Mouse (Mus musculus): ENCODE data around the gene Arhgef16. TPM values are rescaled to one million over a fixed set of nuclear protein-coding genes. Genes with fewer than 3 reads are reported as not detected.

Arhgef16 gene
- polyA plus RNA-seq, 1 experiment from 2014 or later = 4.5 TPM

- Histone ChIP-seq H3K4me1 (no peaks in the 10 kb centered on the region), H3K4me3 (no peak overlapping the region), H3K36me3 (no peaks in the 10 kb centered on the region), H3K9ac (no peak overlapping the region), H3K27me3 (replicated peaks) (no peaks in the 10 kb centered on the region), H3K4me2 (no peak overlapping the region), H3K27ac (no peak overlapping the region), H3K9me3 (replicated peaks) (no peaks in the 10 kb centered on the region)
- no peak for ATAC-seq
- 51% methylated on average over 9 of the region's 9 CpGs for WGBS (ENCODE audit: insufficient replicate concordance)
Observed at GRCm38 (mm10) chr4:154279481-154279880, 22.0 kb downstream of the Arhgef16 start.

- WGBS (ENCODE audit: insufficient replicate concordance) = 55% methylated on average over 3 of the region's 3 CpGs
- H3K27me3 ChIP-seq (replicated peaks) = 0 out of 2 replicates have a peak, but pooled peaks cover 3% of the 10 kb centered on the region
- H3K4me2 ChIP-seq = no peak overlapping the region
- no peaks in the 10 kb centered on the region for H3K36me3 ChIP-seq
- no peak overlapping the region for H3K27ac ChIP-seq
- H3K9ac ChIP-seq = no peak overlapping the region
- H3K4me1 ChIP-seq = no peaks in the 10 kb centered on the region
- ATAC-seq = no peak
- H3K9me3 ChIP-seq (replicated peaks) = no peaks in the 10 kb centered on the region
- H3K4me3 ChIP-seq = no peak overlapping the region
Observed at GRCm38 (mm10) chr4:154273000-154273399, 28.5 kb downstream of the Arhgef16 start.

GRCm38 (mm10) chr4:154269520-154269919, 32.0 kb downstream of the Arhgef16 start:
- no peaks in the 10 kb centered on the region for H3K36me3 ChIP-seq
- no peak overlapping the region for H3K4me3 ChIP-seq
- no peaks in the 10 kb centered on the region for H3K9me3 ChIP-seq (replicated peaks)
- H3K4me1 ChIP-seq = no peaks in the 10 kb centered on the region
- H3K9ac ChIP-seq = no peak overlapping the region
- 49% methylated on average over 10 of the region's 10 CpGs for WGBS (ENCODE audit: insufficient replicate concordance)
- H3K27me3 ChIP-seq (replicated peaks) = 0 out of 2 replicates have a peak, but pooled peaks cover 4% of the 10 kb centered on the region
- no peak overlapping the region for H3K4me2 ChIP-seq
- no peak for ATAC-seq
- no peak overlapping the region for H3K27ac ChIP-seq

- Histone ChIP-seq H3K4me1 (no peaks in the 10 kb centered on the region), H3K36me3 (0 out of 2 replicates have a peak, but pooled peaks cover 4% of the 10 kb centered on the region), H3K9me3 (replicated peaks) (no peaks in the 10 kb centered on the region), H3K9ac (no peak overlapping the region), H3K27ac (no peak overlapping the region), H3K27me3 (replicated peaks) (0 out of 2 replicates have a peak, but pooled peaks cover 4% of the 10 kb centered on the region), H3K4me2 (no peak overlapping the region), H3K4me3 (no peak overlapping the region)
- WGBS (ENCODE audit: insufficient replicate concordance) = 62% methylated on average over 6 of the region's 6 CpGs
- ATAC-seq = no peak
Observed at GRCm38 (mm10) chr4:154267511-154267910, 34.0 kb downstream of the Arhgef16 start.

GRCm38 (mm10) chr4:154262071-154262470, 39.4 kb downstream of the Arhgef16 start:
- WGBS (ENCODE audit: insufficient replicate concordance) = 47% methylated on average over 4 of the region's 4 CpGs

GRCm38 (mm10) chr4:154260755-154261154, 40.7 kb downstream of the Arhgef16 start:
- Histone ChIP-seq H3K27ac (no peak overlapping the region), H3K9ac (no peak overlapping the region), H3K4me1 (no peaks in the 10 kb centered on the region), H3K27me3 (replicated peaks) (no peaks in the 10 kb centered on the region), H3K9me3 (replicated peaks) (no peaks in the 10 kb centered on the region), H3K4me2 (no peak overlapping the region), H3K36me3 (0 out of 2 replicates have a peak, but pooled peaks cover 4% of the 10 kb centered on the region), H3K4me3 (no peak overlapping the region)
- 77% methylated on average over 5 of the region's 5 CpGs for WGBS (ENCODE audit: insufficient replicate concordance)
- no peak for ATAC-seq

More at GRCm38 (mm10) chr4:154262071-154262470, 39.4 kb downstream of the Arhgef16 start:
- Histone ChIP-seq H3K4me3 (no peak overlapping the region), H3K4me1 (no peaks in the 10 kb centered on the region), H3K4me2 (no peak overlapping the region), H3K27me3 (replicated peaks) (no peaks in the 10 kb centered on the region), H3K36me3 (0 out of 2 replicates have a peak, but pooled peaks cover 4% of the 10 kb centered on the region), H3K9me3 (replicated peaks) (no peaks in the 10 kb centered on the region), H3K27ac (no peak overlapping the region), H3K9ac (no peak overlapping the region)
- ATAC-seq = no peak

- no peak overlapping the region for H3K9ac ChIP-seq
- no peak overlapping the region for H3K4me3 ChIP-seq
- H3K27me3 ChIP-seq (replicated peaks) = peaks cover 9% of the 10 kb centered on the region; the same call in 1 of the 2 replicates
- peaks cover 5% of the 10 kb centered on the region for H3K4me1 ChIP-seq
- no peaks in the 10 kb centered on the region for H3K9me3 ChIP-seq (replicated peaks)
- no peak overlapping the region for H3K4me2 ChIP-seq
- no peak; the same call in 1 of the 2 replicates for ATAC-seq
- H3K27ac ChIP-seq = no peak overlapping the region
- H3K36me3 ChIP-seq = no peaks in the 10 kb centered on the region
- 81% methylated on average over 20 of the region's 20 CpGs for WGBS (ENCODE audit: insufficient replicate concordance)
Observed at GRCm38 (mm10) chr4:154252537-154253255, 48.8 kb downstream of the Arhgef16 start.

GRCm38 (mm10) chr4:154249316-154249715, 52.2 kb downstream of the Arhgef16 start:
- H3K27ac ChIP-seq = no peak overlapping the region
- H3K36me3 ChIP-seq = no peaks in the 10 kb centered on the region
- WGBS (ENCODE audit: insufficient replicate concordance) = 69% methylated on average over 8 of the region's 8 CpGs
- H3K4me2 ChIP-seq = no peak overlapping the region
- H3K9me3 ChIP-seq (replicated peaks) = no peaks in the 10 kb centered on the region
- no peak for ATAC-seq
- peaks cover 14% of the 10 kb centered on the region; the same call in 1 of the 2 replicates for H3K27me3 ChIP-seq (replicated peaks)
- H3K4me3 ChIP-seq = no peak overlapping the region
- peaks cover 23% of the 10 kb centered on the region for H3K4me1 ChIP-seq
- H3K9ac ChIP-seq = no peak overlapping the region

GRCm38 (mm10) chr4:154248092-154248805, 53.2 kb downstream of the Arhgef16 start:
- Histone ChIP-seq H3K27ac (no peak overlapping the region), H3K9ac (no peak overlapping the region), H3K4me1 (peaks cover 23% of the 10 kb centered on the region), H3K36me3 (no peaks in the 10 kb centered on the region), H3K4me2 (no peak overlapping the region), H3K4me3 (no peak overlapping the region), H3K9me3 (replicated peaks) (no peaks in the 10 kb centered on the region), H3K27me3 (replicated peaks) (peaks cover 14% of the 10 kb centered on the region; the same call in 1 of the 2 replicates)
- ATAC-seq = no peak
- WGBS (ENCODE audit: insufficient replicate concordance) = 54% methylated on average over 21 of the region's 21 CpGs

- no peak overlapping the region for H3K9ac ChIP-seq
- H3K36me3 ChIP-seq = no peaks in the 10 kb centered on the region
- peak overlapping the region; percentile 37; the same call in 1 of the 2 replicates for H3K4me3 ChIP-seq
- H3K9me3 ChIP-seq (replicated peaks) = no peaks in the 10 kb centered on the region
- peak overlapping the region; percentile 70 for H3K4me2 ChIP-seq
- WGBS (ENCODE audit: insufficient replicate concordance) = 51% methylated on average over 22 of the region's 22 CpGs
- H3K4me1 ChIP-seq = peaks cover 23% of the 10 kb centered on the region
- H3K27ac ChIP-seq = no peak overlapping the region
- H3K27me3 ChIP-seq (replicated peaks) = peaks cover 14% of the 10 kb centered on the region; the same call in 1 of the 2 replicates
- no peak; the same call in 1 of the 2 replicates for ATAC-seq
Observed at GRCm38 (mm10) chr4:154247207-154248091, 54.0 kb downstream of the Arhgef16 start.
